Mouse (Mus musculus): ENCODE measurements around the gene Crybg2.

The Crybg2 gene

GRCm38 (mm10) chr4:134058166-134058715 is 2.4 kb upstream of the Crybg2 start:
- no peak for DNase-seq (ENCODE audit: extremely low spot score, low spot score)

GRCm38 (mm10) chr4:134058908-134059307 is 1.7 kb upstream of the Crybg2 start:
- no peak for DNase-seq (ENCODE audit: extremely low spot score, low spot score)

GRCm38 (mm10) chr4:134061166-134061830 is 683 bp downstream of the Crybg2 start:
- no peak for DNase-seq (ENCODE audit: extremely low spot score, low spot score)

GRCm38 (mm10) chr4:134061944-134062446 is 1.4 kb downstream of the Crybg2 start:
- no peak for DNase-seq (ENCODE audit: extremely low spot score, low spot score)

GRCm38 (mm10) chr4:134062561-134062960 is 1.9 kb downstream of the Crybg2 start:
- no peak for DNase-seq (ENCODE audit: extremely low spot score, low spot score)

- DNase-seq (ENCODE audit: extremely low spot score, low spot score) = no peak
Measured at GRCm38 (mm10) chr4:134065431-134066004, 4.9 kb downstream of the Crybg2 start.

GRCm38 (mm10) chr4:134067383-134067782 is 6.8 kb downstream of the Crybg2 start:
- DNase-seq (ENCODE audit: extremely low spot score, low spot score) = no peak

- DNase-seq (ENCODE audit: extremely low spot score, low spot score) = no peak
Measured at GRCm38 (mm10) chr4:134067833-134068544, 7.4 kb downstream of the Crybg2 start.

GRCm38 (mm10) chr4:134068793-134069580 is 8.4 kb downstream of the Crybg2 start:
- DNase-seq (ENCODE audit: extremely low spot score, low spot score) = no peak

GRCm38 (mm10) chr4:134078694-134079093 is 18.1 kb downstream of the Crybg2 start:
- peak; percentile 54 for DNase-seq (ENCODE audit: extremely low spot score, low spot score)

- DNase-seq (ENCODE audit: extremely low spot score, low spot score) = no peak
Measured at GRCm38 (mm10) chr4:134080674-134081073, 20.1 kb downstream of the Crybg2 start.

GRCm38 (mm10) chr4:134081730-134082386 is 21.2 kb downstream of the Crybg2 start:
- peak; percentile 73 for DNase-seq (ENCODE audit: extremely low spot score, low spot score)

- no peak for DNase-seq (ENCODE audit: extremely low spot score, low spot score)
Measured at GRCm38 (mm10) chr4:134082460-134082859, 21.8 kb downstream of the Crybg2 start.

- no peak for DNase-seq (ENCODE audit: extremely low spot score, low spot score)
Measured at GRCm38 (mm10) chr4:134084999-134085398, 24.4 kb downstream of the Crybg2 start.

GRCm38 (mm10) chr4:134087412-134087811 is 26.8 kb downstream of the Crybg2 start:
- DNase-seq (ENCODE audit: extremely low spot score, low spot score) = peak; percentile 48

- no peak for DNase-seq (ENCODE audit: extremely low spot score, low spot score)
Measured at GRCm38 (mm10) chr4:134089029-134089428, 28.4 kb downstream of the Crybg2 start.

GRCm38 (mm10) chr4:134090521-134091224 is 30.1 kb downstream of the Crybg2 start:
- DNase-seq (ENCODE audit: extremely low spot score, low spot score) = no peak

- DNase-seq (ENCODE audit: extremely low spot score, low spot score) = no peak
Measured at GRCm38 (mm10) chr4:134091225-134091529, 30.6 kb downstream of the Crybg2 start.

- peak; percentile 31 for DNase-seq (ENCODE audit: extremely low spot score, low spot score)
Measured at GRCm38 (mm10) chr4:134092382-134093288, 32.0 kb downstream of the Crybg2 start.

All from neural tube, embryonic 10.5 days (tissue).